Mouse (Mus musculus) E14TG2a.4 (cell line): ENCODE measurements around the gene Apeh.
A peak's percentile ranks its signal among the peaks of the same experiment; 100 is the strongest.

Experiments used
- H3K27me3 ChIP-seq: 2 replicates; pipeline ENCODE4 v1.6.1; 2014; ENCODE audit warnings: low read length, control low read depth; ENCODE audit not compliant: insufficient read depth
- H3K36me3 ChIP-seq: 2 replicates; pipeline ENCODE4 v1.6.1; 2014; ENCODE audit warnings: low read length, control low read depth; ENCODE audit not compliant: insufficient read depth
- H3K4me1 ChIP-seq: replicated peaks from 2 replicates; pipeline ENCODE4 v1.6.1; 2014; ENCODE audit warnings: low read depth, low read length, control low read depth
- H3K4me3 ChIP-seq: replicated peaks from 2 replicates; pipeline ENCODE4 v1.5.1; 2014; ENCODE audit warnings: mild to moderate bottlenecking, low read length
- H3K9me3 ChIP-seq: 2 replicates; pipeline ENCODE4 v1.6.1; 2014; ENCODE audit warnings: low read length, control low read depth
- CTCF ChIP-seq: conservative IDR thresholded peaks from 2 replicates; pipeline ENCODE4 v1.5.1; 2014; ENCODE audit warnings: low read length
- NANOG ChIP-seq: IDR thresholded peaks from 2 replicates; pipeline ENCODE4 v1.6.1; 2014; ENCODE audit warnings: borderline replicate concordance, low read length, mixed read lengths
- POU5F1 ChIP-seq: IDR thresholded peaks from 2 replicates; pipeline ENCODE4 v1.6.1; 2014; ENCODE audit warnings: low read length, borderline replicate concordance

Gene Apeh

DNA sequence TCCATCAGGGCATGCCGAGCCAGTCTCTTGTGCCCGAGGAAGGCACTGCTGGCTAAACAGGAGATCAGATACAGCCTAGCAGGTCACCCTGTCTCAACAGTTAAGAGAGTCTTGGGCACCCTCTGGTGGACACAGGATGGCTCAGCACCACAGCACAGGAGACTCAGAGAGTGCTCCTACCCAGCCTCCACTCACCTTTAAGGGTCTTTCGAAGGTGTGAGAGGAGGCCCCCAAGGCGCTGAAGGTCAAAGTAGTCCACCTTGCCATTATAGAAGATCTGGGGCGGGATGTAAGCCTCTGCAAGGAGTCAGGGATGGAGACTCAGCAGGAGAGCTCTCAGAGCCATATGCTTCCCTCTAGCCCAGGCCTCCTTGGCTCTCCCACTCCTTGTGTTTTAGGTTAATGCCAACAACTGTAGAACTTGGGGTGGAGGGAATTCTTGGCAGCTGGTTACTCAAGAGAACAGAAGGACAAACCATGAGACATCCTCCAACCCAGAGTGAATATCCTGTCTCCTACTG is 28.9 kb downstream of the Apeh start:
- peaks cover 52% of the 10 kb centered on the region for H3K36me3 ChIP-seq
- TF ChIP-seq NANOG (no peak), CTCF (peak; percentile 59), POU5F1 (no peak)
- H3K9me3 ChIP-seq, result no peaks in the 10 kb centered on the region
- H3K4me3 ChIP-seq, result no peak overlapping the region
- H3K27me3 ChIP-seq, result no peaks in the 10 kb centered on the region
- H3K4me1 ChIP-seq, result peaks cover 39% of the 10 kb centered on the region

DNA sequence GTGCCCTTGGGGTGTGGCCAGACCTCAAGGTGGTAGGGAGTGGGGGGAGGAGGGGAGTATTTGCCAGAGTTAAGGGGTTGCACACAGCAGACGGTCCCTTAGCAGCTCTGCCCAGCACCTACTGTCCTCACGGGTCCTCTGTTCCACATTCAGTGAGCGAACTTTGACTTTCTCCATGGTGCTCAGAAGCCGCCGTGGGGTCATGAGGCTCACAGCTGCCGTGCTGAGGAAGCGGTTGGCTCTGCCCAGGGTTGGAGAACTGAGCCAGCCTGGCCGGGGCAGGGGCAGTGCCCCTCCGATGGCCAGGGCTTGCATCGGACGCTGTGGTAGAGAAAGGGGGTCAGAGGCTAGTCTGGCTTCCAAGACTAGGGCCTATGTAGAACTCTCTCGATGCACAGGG is 31.0 kb downstream of the Apeh start:
- peaks cover 44% of the 10 kb centered on the region for H3K4me1 ChIP-seq
- TF ChIP-seq POU5F1 (no peak), CTCF (no peak), NANOG (no peak)

DNA sequence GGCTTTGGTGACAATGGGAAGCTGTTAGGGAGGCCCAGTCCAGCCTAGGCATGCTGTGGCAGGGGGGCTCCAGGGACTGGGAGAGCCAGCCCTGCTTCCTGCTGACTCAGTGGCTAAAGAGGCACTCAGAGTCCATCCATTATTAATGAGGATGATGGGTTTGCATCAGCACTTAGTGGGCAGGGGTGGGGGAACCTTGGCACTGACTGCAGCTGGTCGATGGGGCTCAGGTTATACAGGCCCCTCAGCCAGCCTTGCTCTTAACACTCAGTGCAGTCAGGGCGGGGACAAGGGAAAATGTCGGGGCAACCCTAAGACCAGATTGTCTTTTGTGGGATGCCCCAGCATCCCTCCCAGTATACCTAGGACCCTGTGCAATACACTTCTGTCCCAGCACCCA is 32.3 kb downstream of the Apeh start:
- no peaks in the 10 kb centered on the region for H3K9me3 ChIP-seq
- peaks cover 40% of the 10 kb centered on the region for H3K4me1 ChIP-seq
- H3K4me3 ChIP-seq, result no peak overlapping the region
- TF ChIP-seq NANOG (no peak), CTCF (no peak), POU5F1 (no peak)
- H3K27me3 ChIP-seq, result no peaks in the 10 kb centered on the region
- H3K36me3 ChIP-seq, result peaks cover 66% of the 10 kb centered on the region

More for the DNA sequence above, 31.0 kb downstream of the Apeh start:
- 0 out of 2 replicates have a peak overlapping the region, but pooled peaks have one; percentile 1 for H3K4me3 ChIP-seq
- H3K36me3 ChIP-seq, result peaks cover 54% of the 10 kb centered on the region
- H3K27me3 ChIP-seq, result no peaks in the 10 kb centered on the region
- no peaks in the 10 kb centered on the region for H3K9me3 ChIP-seq

DNA sequence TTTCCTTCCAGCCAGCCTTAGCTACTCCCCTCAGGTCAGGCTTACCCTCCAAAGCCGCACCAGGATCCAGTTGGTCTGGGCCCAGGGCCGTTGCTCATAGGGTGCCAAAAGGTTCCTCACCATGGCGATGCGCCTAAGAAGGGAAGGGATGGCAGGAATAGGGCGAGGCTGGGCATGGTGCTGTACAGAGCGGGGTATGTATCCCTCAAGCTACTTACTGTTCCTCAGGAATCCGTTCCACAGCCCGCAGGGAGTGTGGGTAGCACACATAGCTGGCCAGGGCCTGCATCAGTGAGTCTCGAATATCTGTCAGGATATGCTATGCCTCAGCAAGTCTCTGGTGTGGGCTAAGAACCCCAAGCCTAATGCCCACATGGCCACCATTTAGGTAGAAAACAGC is 36.1 kb downstream of the Apeh start:
- Histone ChIP-seq H3K4me1 (peaks cover 65% of the 10 kb centered on the region), H3K4me3 (no peak overlapping the region), H3K27me3 (no peaks in the 10 kb centered on the region), H3K9me3 (no peaks in the 10 kb centered on the region), H3K36me3 (peaks cover 60% of the 10 kb centered on the region)
- TF ChIP-seq CTCF, result no peak
- TF ChIP-seq POU5F1, result no peak
- TF ChIP-seq NANOG, result no peak

DNA sequence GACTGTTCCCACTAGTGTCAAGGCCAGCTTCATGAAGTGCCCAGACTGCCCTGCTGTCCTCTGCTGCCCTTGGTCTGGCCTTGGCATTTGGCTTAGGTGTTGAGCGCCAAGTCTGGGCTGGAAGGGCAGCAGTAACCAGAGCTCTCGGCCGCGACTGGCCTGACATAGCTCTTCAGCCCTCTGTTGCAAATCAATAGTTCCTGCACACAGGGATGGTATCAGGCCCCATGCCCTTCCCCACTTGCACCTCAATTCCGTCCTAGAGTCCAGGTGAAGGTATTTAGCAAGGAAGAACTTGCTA is 37.2 kb downstream of the Apeh start:
- H3K4me3 ChIP-seq, result no peak overlapping the region
- no peaks in the 10 kb centered on the region for H3K27me3 ChIP-seq
- H3K9me3 ChIP-seq, result no peaks in the 10 kb centered on the region
- H3K36me3 ChIP-seq, result peaks cover 53% of the 10 kb centered on the region
- no peak for TF ChIP-seq CTCF
- peaks cover 69% of the 10 kb centered on the region for H3K4me1 ChIP-seq

DNA sequence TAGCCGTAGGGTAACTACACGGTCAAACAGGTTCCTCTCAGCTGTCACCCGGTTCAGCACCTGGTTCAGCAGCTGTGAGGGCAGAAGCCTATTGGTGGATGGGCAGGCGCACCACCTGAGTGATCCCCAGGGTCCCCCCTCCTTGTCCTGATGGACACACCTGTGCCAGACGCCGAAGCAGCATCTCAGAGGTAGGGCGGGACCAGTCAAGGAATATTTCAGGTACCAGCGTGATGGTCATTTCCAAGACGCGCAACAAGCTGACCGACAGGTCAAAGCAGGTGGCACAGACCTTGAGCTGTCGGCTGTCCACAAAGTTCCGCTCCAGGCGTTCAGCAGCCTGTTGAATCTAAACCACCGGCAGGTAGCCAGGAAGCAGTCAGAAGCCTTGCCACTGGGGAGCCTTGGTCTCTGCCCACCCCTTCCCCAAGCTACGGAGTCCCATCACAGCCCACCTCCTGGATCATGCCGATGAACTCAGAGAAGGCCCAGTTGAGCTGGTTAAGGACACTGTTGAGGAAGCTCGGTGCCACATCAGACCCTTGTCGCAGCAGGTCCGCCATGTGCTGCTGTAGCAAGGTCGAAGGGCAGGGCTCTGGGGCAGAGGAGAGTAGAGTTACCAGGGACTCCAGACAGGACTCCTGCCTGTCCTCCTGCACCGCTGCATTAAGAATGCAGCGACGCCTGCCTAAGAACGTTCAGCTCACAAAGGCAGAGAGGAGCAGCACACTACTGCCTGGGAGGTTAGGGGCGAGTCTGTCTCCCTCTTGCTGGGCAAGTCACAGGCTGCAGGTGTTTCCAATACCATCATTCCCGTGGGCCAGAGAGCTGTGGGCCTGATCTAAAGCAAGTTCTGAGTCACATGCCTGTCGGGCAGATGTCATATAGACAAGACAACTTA is 37.8 kb downstream of the Apeh start:
- no peaks in the 10 kb centered on the region for H3K27me3 ChIP-seq

DNA sequence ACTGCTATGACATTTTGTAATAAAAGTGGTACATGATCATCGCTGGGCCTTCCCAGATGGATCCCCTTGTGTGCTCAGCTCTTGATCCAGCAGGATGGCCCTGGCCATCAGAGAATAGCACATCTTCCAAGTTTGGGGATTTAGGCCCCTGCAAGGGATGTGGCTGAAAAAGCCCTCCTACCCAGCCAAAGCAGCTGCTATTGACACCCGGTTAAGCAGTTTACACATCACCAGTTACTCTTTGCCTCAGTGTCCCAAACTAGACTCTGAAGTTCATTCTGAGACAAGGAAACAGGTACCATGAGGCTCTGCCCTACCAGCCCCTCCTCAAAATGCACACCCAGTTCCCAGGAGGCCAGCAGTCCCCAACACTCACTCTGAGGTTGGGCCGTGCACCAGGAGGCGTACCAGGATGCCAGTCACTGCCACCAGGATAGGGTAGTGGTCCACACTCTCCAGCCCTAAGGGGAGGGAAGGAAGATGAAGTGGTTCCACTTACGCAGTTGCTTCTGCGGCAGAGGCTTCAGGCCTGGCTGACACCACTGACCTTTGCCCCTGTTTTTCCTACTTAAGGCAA is 38.7 kb downstream of the Apeh start:
- Histone ChIP-seq H3K27me3 (no peaks in the 10 kb centered on the region), H3K4me3 (no peak overlapping the region), H3K36me3 (peaks cover 57% of the 10 kb centered on the region), H3K4me1 (peaks cover 82% of the 10 kb centered on the region), H3K9me3 (no peaks in the 10 kb centered on the region)
- TF ChIP-seq CTCF (no peak), NANOG (no peak), POU5F1 (no peak)

More for the DNA sequence above, 37.8 kb downstream of the Apeh start:
- TF ChIP-seq NANOG (no peak), POU5F1 (no peak), CTCF (no peak)
- Histone ChIP-seq H3K4me3 (peak overlapping the region; percentile 46), H3K4me1 (peaks cover 75% of the 10 kb centered on the region), H3K36me3 (peaks cover 53% of the 10 kb centered on the region), H3K9me3 (no peaks in the 10 kb centered on the region)

DNA sequence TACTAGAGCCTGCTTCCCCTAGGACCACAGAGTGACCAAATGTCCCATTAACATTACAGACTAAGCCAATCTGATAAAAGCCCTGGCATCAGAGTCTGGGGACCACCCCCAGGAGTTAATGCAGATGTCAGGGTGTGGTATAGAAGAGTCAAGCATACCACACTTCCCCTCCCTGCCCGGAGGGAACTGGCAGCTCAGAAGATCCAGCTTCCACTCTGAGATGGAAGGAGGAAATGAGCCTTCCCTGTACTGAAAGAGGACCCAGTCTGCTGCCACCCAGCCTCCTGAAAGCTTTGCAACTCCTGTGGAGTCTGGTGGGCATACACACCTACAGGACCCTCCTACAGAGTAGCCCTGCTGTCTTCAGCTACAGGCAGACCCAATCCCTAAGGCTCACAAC is 39.3 kb downstream of the Apeh start:
- no peak overlapping the region; the same call in 1 of the 2 replicates for H3K4me3 ChIP-seq
- H3K4me1 ChIP-seq, result peaks cover 84% of the 10 kb centered on the region
- no peaks in the 10 kb centered on the region for H3K9me3 ChIP-seq
- no peaks in the 10 kb centered on the region for H3K27me3 ChIP-seq
- TF ChIP-seq POU5F1, result no peak
- TF ChIP-seq CTCF, result no peak
- TF ChIP-seq NANOG, result no peak
- peaks cover 64% of the 10 kb centered on the region for H3K36me3 ChIP-seq
